Mouse (Mus musculus) layer of hippocampus, adult 9-10 months (tissue): ENCODE data around the gene Tor1a.
"Not testable (repeated sequence)": the region's sequence is repeated elsewhere in the genome, so short reads cannot be mapped to it uniquely, and the experiment has no call there.

ENCODE experiments used
- DNase-seq: peaks from one replicate; pipeline ENCODE4 v3.0.0; 2022; ENCODE audit warnings: low spot score

Tor1a gene

DNA sequence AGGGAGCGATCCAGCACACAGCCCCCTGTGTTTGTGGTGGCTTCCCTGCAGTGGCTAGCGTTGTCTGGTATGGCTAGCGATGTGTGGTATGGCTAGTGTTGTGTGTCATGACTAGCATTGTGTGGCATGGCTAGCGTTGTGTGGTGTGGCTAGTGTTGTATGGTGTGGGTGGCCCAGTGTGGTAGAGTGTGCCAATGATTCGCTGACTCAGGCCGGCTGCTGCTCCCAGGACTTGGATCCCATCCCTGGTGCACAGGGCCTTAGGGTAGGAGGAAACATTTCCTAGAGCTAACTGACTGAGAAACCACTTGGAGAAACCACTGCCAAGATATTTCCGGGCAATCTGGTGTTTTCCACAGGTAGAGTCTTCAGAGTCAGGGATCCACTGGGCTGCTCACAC lies 50.1 kb downstream of the Tor1a start:
- no peak for DNase-seq

DNA sequence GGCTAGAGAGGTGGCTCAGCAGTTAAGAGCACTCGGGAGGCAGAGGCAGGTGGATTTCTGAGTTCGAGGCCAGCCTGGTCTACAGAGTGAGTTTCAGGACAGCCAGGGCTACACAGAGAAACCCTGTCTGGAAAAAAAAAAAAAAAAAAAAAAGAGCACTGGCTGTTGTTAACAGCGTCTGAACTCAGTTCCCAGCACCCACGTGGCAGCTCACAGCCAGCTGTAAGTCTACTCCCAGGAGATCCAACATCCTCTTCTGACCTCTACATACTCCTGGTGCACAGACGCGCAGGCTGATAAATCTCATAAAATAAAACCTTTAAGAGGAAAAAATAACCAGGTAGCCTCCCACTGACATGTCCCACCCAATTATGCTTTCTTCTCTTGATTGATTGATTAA lies 51.8 kb downstream of the Tor1a start:
- not testable (repeated sequence) for DNase-seq

DNA sequence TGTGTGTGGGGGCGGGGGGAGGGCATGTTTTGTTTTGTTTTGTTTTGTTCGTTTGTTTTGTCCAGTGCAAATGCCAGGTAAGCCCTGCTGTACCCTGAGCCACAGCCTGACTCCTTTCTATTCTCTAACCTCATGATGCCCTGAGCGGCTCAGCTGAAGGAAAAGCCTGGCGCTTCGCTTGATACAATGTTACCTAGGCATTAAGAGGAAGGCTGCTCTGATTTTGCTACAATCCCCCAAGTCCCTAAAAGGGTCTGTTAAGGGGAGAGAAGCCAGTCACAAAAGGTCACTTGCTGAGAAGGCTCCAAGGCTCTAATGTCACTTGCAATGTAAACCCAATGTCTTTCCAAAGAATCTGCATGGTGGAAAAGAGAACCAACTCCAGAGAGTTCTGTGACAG lies 52.4 kb downstream of the Tor1a start:
- DNase-seq, result no peak

DNA sequence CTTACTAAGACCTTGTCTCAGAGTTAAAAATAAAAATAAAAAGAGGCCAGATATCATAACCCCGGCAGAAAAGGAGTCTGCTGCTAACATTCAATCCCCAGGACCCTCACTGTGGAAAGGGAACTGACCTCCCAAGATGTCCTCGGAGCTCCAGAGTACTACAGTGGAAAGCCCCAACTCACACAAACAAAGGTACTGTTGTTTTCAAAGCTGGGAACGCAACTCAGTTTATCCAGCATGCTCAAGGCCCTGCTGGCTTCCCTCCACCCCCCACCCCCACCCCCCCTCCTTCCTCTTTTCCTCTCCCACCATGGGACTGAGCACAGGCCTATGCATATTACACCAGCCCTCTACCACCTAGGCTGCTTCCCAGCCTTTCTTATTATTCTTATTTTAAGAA lies 52.9 kb downstream of the Tor1a start:
- no peak for DNase-seq

DNA sequence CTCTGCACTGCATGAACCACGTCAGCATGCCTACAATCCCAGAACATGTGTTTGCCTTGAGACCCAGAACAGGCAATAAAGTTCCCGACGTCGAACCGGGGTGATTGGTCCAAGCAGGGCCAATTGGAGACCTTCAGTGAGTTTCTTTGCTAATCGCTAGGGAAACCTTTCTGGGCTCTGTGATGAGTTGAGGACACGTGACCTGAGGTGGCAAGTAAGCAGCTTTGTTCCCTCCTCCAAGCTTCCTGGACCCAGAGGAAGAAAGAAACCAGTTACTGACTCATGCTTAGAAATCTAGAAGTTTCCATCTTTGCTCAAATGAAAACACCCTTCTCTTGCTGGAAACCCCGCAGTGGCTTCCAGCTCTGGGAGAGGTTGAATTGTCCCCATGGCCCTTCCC lies 54.7 kb downstream of the Tor1a start:
- DNase-seq, result no peak

DNA sequence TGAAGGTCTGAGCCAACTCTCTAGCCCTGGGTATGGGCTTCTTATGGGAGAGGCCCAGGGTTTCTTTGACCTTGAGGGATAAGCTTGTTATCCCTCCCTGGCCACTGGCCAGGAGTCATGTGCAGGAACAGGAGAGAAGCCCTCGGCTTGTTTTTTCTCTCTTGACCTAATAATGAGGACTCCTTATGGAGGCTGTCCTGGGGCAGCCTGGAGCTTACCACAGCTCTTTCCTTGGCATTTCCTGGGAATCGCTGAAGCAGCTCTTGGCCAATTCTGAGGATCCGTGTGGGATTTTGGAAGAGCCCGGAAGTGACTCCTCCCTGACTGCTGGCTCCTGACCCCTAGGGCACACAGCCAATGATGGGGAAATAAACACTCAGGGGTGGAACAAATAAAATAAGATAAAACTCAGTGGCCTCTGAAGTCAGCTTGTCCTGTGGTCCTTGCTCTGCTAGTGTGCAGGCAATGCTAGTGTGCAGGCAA lies 55.4 kb downstream of the Tor1a start:
- no peak for DNase-seq
